Mouse (Mus musculus) heart, postnatal 0 days (tissue): ENCODE results near the gene Rab11fip5. TPM values are rescaled to one million over a fixed set of nuclear protein-coding genes. Genes with fewer than 3 reads are reported as not detected.
A peak's percentile ranks its signal among the peaks of the same experiment; 100 is the strongest.

Source experiments
- ATAC-seq: fragments of 200-750 bp; cut with Nextera tagmentation; 2 replicates; pipeline ENCODE4 v1.8.0; 2017; ENCODE audit warnings: low read depth, moderate number of reproducible peaks, moderate library complexity; ENCODE audit not compliant: insufficient read depth
- DNase-seq: peaks from one replicate; pipeline ENCODE4 v3.0.0-alpha.2; 2016; ENCODE audit warnings: low spot score
- H3K27ac ChIP-seq: fragments of 300-500 bp; sonication (generic); 2 replicates; pipeline ENCODE4 v1.5.1; 2014; ENCODE audit warnings: low read depth, mild to moderate bottlenecking
- H3K27me3 ChIP-seq: fragments of 300-500 bp; sonication (generic); 2 replicates; pipeline ENCODE4 v1.6.1; 2014; ENCODE audit warnings: low read length, mixed read lengths; ENCODE audit not compliant: control insufficient read depth, insufficient read depth
- H3K36me3 ChIP-seq: fragments of 300-500 bp; sonication (generic); replicated peaks from 2 replicates; pipeline ENCODE4 v1.6.1; 2014; ENCODE audit warnings: low read length, mixed read lengths; ENCODE audit not compliant: control insufficient read depth, insufficient read depth
- H3K4me1 ChIP-seq: fragments of 300-500 bp; sonication (generic); 2 replicates; pipeline ENCODE4 v1.6.1; 2014; ENCODE audit warnings: antibody characterized with exemption; ENCODE audit not compliant: control insufficient read depth, insufficient read depth
- H3K4me2 ChIP-seq: fragments of 300-500 bp; sonication (generic); 2 replicates; pipeline ENCODE4 v1.6.1; 2014; ENCODE audit warnings: low read depth, mild to moderate bottlenecking, low read length, moderate library complexity
- H3K4me3 ChIP-seq: fragments of 300-500 bp; sonication (generic); 2 replicates; pipeline ENCODE4 v1.5.1; 2014; ENCODE audit warnings: low read depth, low read length
- H3K9ac ChIP-seq: fragments of 300-500 bp; sonication (generic); replicated peaks from 2 replicates; pipeline ENCODE4 v1.6.1; 2014; ENCODE audit warnings: low read depth, low read length, mixed read lengths
- H3K9me3 ChIP-seq: fragments of 300-500 bp; sonication (generic); replicated peaks from 2 replicates; pipeline ENCODE4 v1.6.1; 2016; ENCODE audit warnings: low read length; ENCODE audit not compliant: control insufficient read depth
- CTCF ChIP-seq: IDR thresholded peaks from 2 replicates; pipeline ENCODE4 v1.5.1; 2016; ENCODE audit warnings: antibody characterized with exemption, control low read depth, low read depth
- EP300 ChIP-seq: IDR thresholded peaks from 2 replicates; pipeline ENCODE4 v1.6.1; 2016; ENCODE audit warnings: antibody characterized with exemption, low read depth
- WGBS: fragments of 180-500 bp; shearing (Covaris S2); extraction: QIAGEN DNeasy Blood & Tissue Kit; methylation state at CpG from one replicate; pipeline ENCODE4 v1.1.7; 2014; 5-methylcytosine and 5-hydroxymethylcytosine counted together
- polyA plus RNA-seq: library from polyadenylated mRNA; unstranded; fragments of >200 nt; fragmentation: Nextera tagmentation; extraction: Ambion mirVana; gene quantifications from 2 replicates; pipeline ENCODE4 v1.2.1, GENCODE M21; 2015
- total RNA-seq: library from RNA; depleted of rRNA; stranded (reverse); fragments of >200 nt; gene quantifications from 2 replicates; pipeline ENCODE4 v1.2.3, GENCODE M21; 2014; ENCODE audit warnings: low replicate concordance

Gene Rab11fip5
- total and polyA plus RNA-seq, 2 experiments from 2014 or later = 38.2 to 91.3 TPM

GRCm38 (mm10) chr6:85355753-85356152 lies 18.7 kb downstream of the Rab11fip5 start:
- ATAC-seq = no peak
- 79% methylated on average over 2 of the region's 2 CpGs for WGBS

DNA sequence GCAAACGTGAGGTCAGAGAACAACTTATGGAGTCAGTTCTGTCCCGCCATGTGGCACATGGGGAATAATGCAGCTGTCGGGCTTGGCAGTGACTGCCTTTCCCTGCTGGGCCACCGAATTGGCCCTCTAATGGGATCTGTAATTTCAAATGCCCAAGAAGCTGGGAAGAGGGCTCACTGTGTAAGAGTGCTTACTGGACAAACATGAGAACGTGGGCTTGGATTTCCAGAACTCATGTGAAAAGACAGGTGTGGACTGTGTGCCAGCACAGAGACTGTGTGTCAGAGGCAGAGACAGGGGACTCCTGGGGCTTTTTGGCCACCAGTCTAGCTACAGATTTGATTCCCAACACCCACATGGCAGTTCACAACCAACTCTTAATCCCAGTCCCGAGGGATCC lies 19.7 kb downstream of the Rab11fip5 start:
- no peaks in the 10 kb centered on the region for H3K27me3 ChIP-seq
- H3K4me2 ChIP-seq = no peak overlapping the region
- ATAC-seq (no peak), DNase-seq (no peak)
- H3K9me3 ChIP-seq = no peaks in the 10 kb centered on the region
- 0 out of 2 replicates have a peak overlapping the region, but pooled peaks have one; percentile 7 for H3K27ac ChIP-seq
- H3K4me3 ChIP-seq = no peak overlapping the region
- TF ChIP-seq EP300 (no peak), CTCF (no peak)
- no peaks in the 10 kb centered on the region for H3K36me3 ChIP-seq
- H3K9ac ChIP-seq = no peak overlapping the region
- H3K4me1 ChIP-seq = peaks cover 36% of the 10 kb centered on the region
- WGBS = 63% methylated on average over 6 of the region's 6 CpGs

More at GRCm38 (mm10) chr6:85355753-85356152, 18.7 kb downstream of the Rab11fip5 start:
- no peak overlapping the region for H3K4me2 ChIP-seq
- H3K27ac ChIP-seq = peak overlapping the region; percentile 90
- DNase-seq = no peak
- H3K9ac ChIP-seq = no peak overlapping the region
- no peak for TF ChIP-seq CTCF
- TF ChIP-seq EP300 = no peak
- no peaks in the 10 kb centered on the region for H3K36me3 ChIP-seq
- H3K4me1 ChIP-seq = peaks cover 37% of the 10 kb centered on the region
- no peaks in the 10 kb centered on the region for H3K27me3 ChIP-seq
- H3K9me3 ChIP-seq = no peaks in the 10 kb centered on the region
- no peak overlapping the region for H3K4me3 ChIP-seq

DNA sequence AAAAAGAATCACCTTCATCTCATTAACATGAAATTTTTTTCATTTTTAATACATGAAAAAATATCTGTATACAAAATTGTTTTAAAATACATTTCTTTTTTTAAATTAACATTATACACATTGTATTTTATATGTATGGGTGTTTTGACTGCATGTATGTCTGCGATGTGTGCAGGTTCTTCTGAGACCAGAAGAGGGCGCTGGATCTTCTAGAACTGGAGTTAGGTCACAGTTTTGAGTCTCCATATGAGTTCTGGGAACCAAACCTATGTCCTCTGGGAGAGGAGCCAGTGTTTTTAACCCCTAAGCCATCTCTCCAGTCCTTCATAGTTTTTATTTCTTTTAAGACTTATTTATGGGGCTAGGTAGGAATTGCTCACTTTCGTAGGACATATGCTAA lies 20.7 kb downstream of the Rab11fip5 start:
- Histone ChIP-seq H3K4me3 (no peak overlapping the region), H3K27ac (no peak overlapping the region), H3K4me2 (no peak overlapping the region), H3K9ac (no peak overlapping the region), H3K27me3 (no peaks in the 10 kb centered on the region), H3K4me1 (peaks cover 41% of the 10 kb centered on the region), H3K9me3 (no peaks in the 10 kb centered on the region), H3K36me3 (no peaks in the 10 kb centered on the region)
- DNase-seq (no peak), ATAC-seq (no peak)
- TF ChIP-seq CTCF (0 out of 2 replicates have a peak, but pooled peaks have one; percentile 17), EP300 (no peak)
- 70% methylated on average over 3 of the region's 3 CpGs for WGBS

DNA sequence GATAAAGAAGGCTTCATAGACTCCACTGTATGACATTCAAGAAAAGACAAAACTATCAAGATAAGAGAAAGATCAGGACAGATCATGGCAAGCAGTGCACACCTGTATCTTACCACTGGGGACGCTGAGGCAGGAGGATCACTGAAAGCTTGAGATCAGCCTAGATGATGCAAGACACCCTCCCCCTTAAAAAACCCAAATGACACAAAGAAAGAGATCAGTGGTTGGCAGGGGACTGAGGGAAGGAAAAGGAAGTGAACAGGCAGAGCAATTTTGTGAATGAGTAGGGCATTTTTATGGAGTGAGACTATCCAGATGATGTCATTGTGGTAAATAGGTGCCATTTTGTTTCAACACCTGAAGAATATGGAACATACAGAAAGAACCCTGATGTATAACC lies 24.3 kb downstream of the Rab11fip5 start:
- H3K4me2 ChIP-seq = no peak overlapping the region

DNA sequence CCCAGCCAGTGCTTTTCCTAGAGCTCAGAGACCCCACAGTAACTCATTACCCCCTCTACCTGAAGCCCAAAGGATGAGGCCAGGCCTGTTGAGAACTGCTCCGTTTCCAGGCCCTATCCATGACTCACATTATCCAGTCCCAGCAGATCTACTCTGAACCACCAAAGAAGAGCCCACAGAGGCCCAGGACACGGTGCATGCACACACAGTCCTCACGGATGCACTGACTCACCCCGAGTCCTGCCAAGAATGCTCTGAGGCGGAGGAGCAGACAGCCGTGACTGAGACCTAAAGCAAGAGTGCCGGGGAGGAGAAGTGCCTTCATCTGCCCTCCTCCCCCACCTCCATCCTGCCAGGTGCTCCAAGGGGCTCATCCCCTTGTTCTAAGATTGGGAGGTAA lies 25.2 kb downstream of the Rab11fip5 start:
- ATAC-seq (peak; percentile 34; the same call in 1 of the 2 replicates), DNase-seq (no peak)
- Histone ChIP-seq H3K4me2 (no peak overlapping the region), H3K9me3 (no peaks in the 10 kb centered on the region), H3K27me3 (no peaks in the 10 kb centered on the region), H3K4me1 (peaks cover 13% of the 10 kb centered on the region), H3K36me3 (peaks cover 27% of the 10 kb centered on the region), H3K4me3 (no peak overlapping the region), H3K9ac (no peak overlapping the region; the same call in 1 of the 2 replicates), H3K27ac (0 out of 2 replicates have a peak overlapping the region, but pooled peaks have one; percentile 18)
- no peak for TF ChIP-seq EP300
- no peak for TF ChIP-seq CTCF
- 31% methylated on average over 7 of the region's 7 CpGs for WGBS

More for the DNA sequence above, 24.3 kb downstream of the Rab11fip5 start:
- WGBS = 59% methylated on average over 1 of the region's 1 CpGs
- ATAC-seq = no peak
- no peak overlapping the region for H3K27ac ChIP-seq
- no peaks in the 10 kb centered on the region for H3K27me3 ChIP-seq
- peaks cover 13% of the 10 kb centered on the region for H3K4me1 ChIP-seq
- H3K4me3 ChIP-seq = no peak overlapping the region
- H3K36me3 ChIP-seq = peaks cover 19% of the 10 kb centered on the region
- DNase-seq = no peak
- no peaks in the 10 kb centered on the region for H3K9me3 ChIP-seq
- no peak overlapping the region for H3K9ac ChIP-seq
- TF ChIP-seq CTCF (no peak), EP300 (no peak)

DNA sequence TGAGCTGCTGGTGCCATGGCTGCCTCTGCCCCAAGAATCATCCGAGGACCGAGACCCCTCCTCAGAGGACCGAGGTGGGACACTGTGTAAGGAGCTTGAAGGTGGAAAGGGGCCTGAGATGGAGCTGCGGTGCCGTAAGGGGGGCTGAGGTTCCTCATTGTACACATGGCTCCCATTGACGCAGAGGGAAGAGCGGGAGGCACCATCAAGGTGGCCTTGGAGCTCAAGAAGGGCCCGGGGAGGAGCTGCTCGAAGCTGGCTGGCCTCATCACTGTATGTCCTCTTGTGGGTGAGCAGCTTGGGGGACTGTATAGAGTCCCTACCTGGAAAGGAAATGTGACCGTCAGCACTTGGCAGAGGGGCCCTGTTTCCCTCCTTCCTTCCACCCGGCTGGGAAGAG lies 26.3 kb downstream of the Rab11fip5 start:
- 84% methylated on average over 11 of the region's 11 CpGs for WGBS
- DNase-seq = no peak
- peaks cover 29% of the 10 kb centered on the region for H3K36me3 ChIP-seq
- no peak for ATAC-seq
- TF ChIP-seq CTCF (no peak), EP300 (no peak)
- no peaks in the 10 kb centered on the region for H3K27me3 ChIP-seq
- H3K9ac ChIP-seq = no peak overlapping the region
- no peak overlapping the region for H3K27ac ChIP-seq
- no peak overlapping the region for H3K4me2 ChIP-seq
- H3K4me3 ChIP-seq = no peak overlapping the region
- H3K9me3 ChIP-seq = no peaks in the 10 kb centered on the region
- H3K4me1 ChIP-seq = peaks cover 13% of the 10 kb centered on the region
